Mouse (Mus musculus) large intestine, adult 2 months (tissue): ENCODE results near the gene Emid1. TPM values are rescaled to one million over a fixed set of nuclear protein-coding genes. Genes with fewer than 3 reads are reported as not detected.
A peak's percentile ranks its signal among the peaks of the same experiment; 100 is the strongest.
"Not testable (repeated sequence)": the region's sequence is repeated elsewhere in the genome, so short reads cannot be mapped to it uniquely, and the experiment has no call there.

ENCODE experiments used
- DNase-seq: peaks from one replicate; pipeline ENCODE4 v3.0.0-alpha.2; 2012; ENCODE audit warnings: low read depth, low spot score
- WGBS: fragments of 180-500 bp; shearing (Covaris S2); methylation state at CpG from one replicate; pipeline ENCODE4 v1.1.7; 2018; 5-methylcytosine and 5-hydroxymethylcytosine counted together
- polyA plus RNA-seq: library from polyadenylated mRNA; depleted of rRNA; stranded (reverse); fragments of >200 nt; gene quantifications from 2 replicates; pipeline ENCODE4 v1.2.3, GENCODE M21; 2012

Emid1 gene
- polyA plus RNA-seq, 1 experiment: 14.9 TPM

- DNase-seq: no peak
- WGBS: 28% methylated on average over 13 of the region's 13 CpGs
Observed at GRCm38 (mm10) chr11:5114931-5115581, 37.0 kb downstream of the Emid1 start.

- 85% methylated on average over 7 of the region's 7 CpGs for WGBS
- no peak for DNase-seq
Observed at GRCm38 (mm10) chr11:5113645-5114044, 38.4 kb downstream of the Emid1 start.

- WGBS: 77% methylated on average over 8 of the region's 8 CpGs
- DNase-seq: no peak
Observed at GRCm38 (mm10) chr11:5109441-5109840, 42.6 kb downstream of the Emid1 start.

GRCm38 (mm10) chr11:5103986-5104509 lies 48.0 kb downstream of the Emid1 start:
- no peak for DNase-seq
- WGBS: 96% methylated on average over 4 of the region's 4 CpGs

- no peak for DNase-seq
- 91% methylated on average over 7 of the region's 7 CpGs for WGBS
Observed at GRCm38 (mm10) chr11:5102384-5102783, 49.7 kb downstream of the Emid1 start.

GRCm38 (mm10) chr11:5101641-5102040 lies 50.4 kb downstream of the Emid1 start:
- no peak for DNase-seq
- 79% methylated on average over 6 of the region's 6 CpGs for WGBS

- DNase-seq: no peak
- 27% methylated on average over 5 of the region's 5 CpGs for WGBS
Observed at GRCm38 (mm10) chr11:5100801-5101200, 51.3 kb downstream of the Emid1 start.

- no peak for DNase-seq
- whole genome bisulfite sequencing: 2% methylated on average over 7 of the region's 7 CpGs
Observed at GRCm38 (mm10) chr11:5100283-5100682, 51.8 kb downstream of the Emid1 start.

- peak; percentile 63 for DNase-seq
- under 1% methylated on average over 31 of the region's 31 CpGs for WGBS
Observed at GRCm38 (mm10) chr11:5099576-5100183, 52.4 kb downstream of the Emid1 start.

GRCm38 (mm10) chr11:5098736-5099542 lies 53.1 kb downstream of the Emid1 start, which contains the start of the genes Rhbdd3 and Ewsr1:
Rhbdd3 (plus strand) TSS chr11:5098926.
Ewsr1 (minus strand) TSS chr11:5099266.
- WGBS: under 1% methylated on average over 91 of the region's 92 CpGs
- peak; percentile 88 for DNase-seq

- DNase-seq: no peak
- WGBS: under 1% methylated on average over 44 of the region's 44 CpGs
Observed at GRCm38 (mm10) chr11:5098035-5098735, 53.9 kb downstream of the Emid1 start.

GRCm38 (mm10) chr11:5096480-5097020 lies 55.5 kb downstream of the Emid1 start:
- no peak for DNase-seq
- WGBS: 14% methylated on average over 8 of the region's 8 CpGs

GRCm38 (mm10) chr11:5095877-5096276 lies 56.2 kb downstream of the Emid1 start:
- DNase-seq: no peak
- WGBS: 33% methylated on average over 5 of the region's 5 CpGs

GRCm38 (mm10) chr11:5091706-5092105 lies 60.4 kb downstream of the Emid1 start:
- DNase-seq: no peak
- WGBS: 26% methylated on average over 2 of the region's 2 CpGs

- WGBS: 82% methylated on average over 1 of the region's 1 CpGs
- no peak for DNase-seq
Observed at GRCm38 (mm10) chr11:5089147-5089546, 62.9 kb downstream of the Emid1 start.

- WGBS: 65% methylated on average over 4 of the region's 5 CpGs
- not testable (repeated sequence) for DNase-seq
Observed at GRCm38 (mm10) chr11:5076843-5077242, 75.2 kb downstream of the Emid1 start.

- no peak for DNase-seq
Observed at GRCm38 (mm10) chr11:5075760-5076159, 76.3 kb downstream of the Emid1 start.

GRCm38 (mm10) chr11:5074882-5075281 lies 77.2 kb downstream of the Emid1 start:
- no peak for DNase-seq
- 60% methylated on average over 4 of the region's 4 CpGs for WGBS

- WGBS: 53% methylated on average over 9 of the region's 9 CpGs
- DNase-seq: no peak
Observed at GRCm38 (mm10) chr11:5068126-5068971, 83.7 kb downstream of the Emid1 start.
